Mouse (Mus musculus) myocyte (in vitro differentiated cells): ENCODE results near the gene Srms. TPM values are rescaled to one million over a fixed set of nuclear protein-coding genes. Genes with fewer than 3 reads are reported as not detected.

Experiments
- H3K27me3 ChIP-seq: one replicate; pipeline ENCODE4 v1.6.1; 2011; ENCODE audit not compliant: control insufficient read depth, insufficient read depth, insufficient read length
- H3K36me3 ChIP-seq: one replicate; pipeline ENCODE4 v1.6.1; 2011; ENCODE audit not compliant: control insufficient read depth, insufficient read depth
- H3K4me2 ChIP-seq: one replicate; pipeline ENCODE4 v1.6.1; 2011; ENCODE audit warnings: low read depth, control low read depth
- H3K4me3 ChIP-seq: one replicate; pipeline ENCODE4 v1.5.1; 2011; ENCODE audit warnings: mild to moderate bottlenecking, control low read depth, moderate library complexity
- H3K79me2 ChIP-seq: one replicate; pipeline ENCODE4 v1.6.1; 2011; ENCODE audit not compliant: control insufficient read depth, insufficient read depth
- H3ac ChIP-seq: one replicate; pipeline ENCODE4 v1.6.1; 2011; ENCODE audit not compliant: control insufficient read depth, insufficient read length
- CEBPB ChIP-seq: IDR thresholded peaks from 2 replicates; pipeline ENCODE4 v1.6.1; 2011; ENCODE audit warnings: mild to moderate bottlenecking, moderate library complexity; ENCODE audit not compliant: poor library complexity, insufficient read depth, severe bottlenecking
- E2F4 ChIP-seq: IDR thresholded peaks from one replicate; pipeline ENCODE4 v1.6.1; 2011; ENCODE audit warnings: mild to moderate bottlenecking, control low read depth, moderate library complexity; ENCODE audit not compliant: insufficient read depth
- MAX ChIP-seq: IDR thresholded peaks from one replicate; pipeline ENCODE4 v1.6.1; 2011; ENCODE audit warnings: low read depth, mild to moderate bottlenecking, control low read depth
- MYOD1 ChIP-seq, 3 experiments: IDR thresholded peaks; one replicate each; pipeline ENCODE4 v1.6.1; 2011; ENCODE audit warnings: control low read depth in 2 of 3, low read depth in 2 of 3, mild to moderate bottlenecking in 2 of 3, moderate library complexity in 1 of 3; ENCODE audit not compliant: insufficient read length in 2 of 3, control insufficient read depth in 1 of 3
- MYOG ChIP-seq, 3 experiments: IDR thresholded peaks; one replicate each; pipeline ENCODE4 v1.6.1; 2011; ENCODE audit warnings: control low read depth in 2 of 3, low read depth in 2 of 3, mild to moderate bottlenecking in 2 of 3; ENCODE audit not compliant: insufficient read length in 2 of 3, control insufficient read depth in 1 of 3, insufficient read depth in 1 of 3
- POLR2A ChIP-seq: IDR thresholded peaks from one replicate; pipeline ENCODE4 v1.6.1; 2011; ENCODE audit warnings: low read depth, mild to moderate bottlenecking, control low read depth, moderate library complexity; ENCODE audit not compliant: insufficient read length
- POLR2AphosphoS2 ChIP-seq: IDR thresholded peaks from one replicate; pipeline ENCODE4 v1.6.1; 2011; ENCODE audit warnings: low read depth, control low read depth; ENCODE audit not compliant: insufficient read length
- REST ChIP-seq: IDR thresholded peaks from one replicate; pipeline ENCODE4 v1.6.1; 2011; ENCODE audit warnings: mild to moderate bottlenecking, control low read depth, moderate library complexity; ENCODE audit not compliant: insufficient read depth, insufficient read length
- SRF ChIP-seq: IDR thresholded peaks from one replicate; pipeline ENCODE4 v1.6.1; 2011; ENCODE audit warnings: low read depth; ENCODE audit not compliant: control insufficient read depth, insufficient read length
- TCF12 ChIP-seq: IDR thresholded peaks from one replicate; pipeline ENCODE4 v1.6.1; 2011; ENCODE audit warnings: mild to moderate bottlenecking, control low read depth; ENCODE audit not compliant: poor library complexity, insufficient read depth, severe bottlenecking
- TCF3 ChIP-seq: IDR thresholded peaks from one replicate; pipeline ENCODE4 v1.6.1; 2011; ENCODE audit warnings: low read depth, control low read depth; ENCODE audit not compliant: insufficient read length
- USF1 ChIP-seq: IDR thresholded peaks from one replicate; pipeline ENCODE4 v1.6.1; 2011; ENCODE audit warnings: low read depth, mild to moderate bottlenecking, control low read depth, moderate library complexity
- polyA plus RNA-seq: library from polyadenylated mRNA; unstranded; fragments of >200 nt; fragmentation: generic; extraction: Trizol; gene quantifications from one replicate; pipeline ENCODE4 v1.2.1, GENCODE M21; 2012; ENCODE audit warnings: missing spikeins

Gene Srms
- polyA plus RNA-seq, 1 experiment = not detected

GRCm38 (mm10) chr2:181160821-181161220, 52.2 kb downstream of the Srms start:
- H3K36me3 ChIP-seq = no peaks in the 10 kb centered on the region
- H3K27me3 ChIP-seq = peaks cover 31% of the 10 kb centered on the region
- TF ChIP-seq TCF3 (no peak), TCF12 (no peak), CEBPB (no peak), POLR2AphosphoS2 (no peak), USF1 (no peak), E2F4 (no peak), MYOD1 (IDR thresholded peaks at IDR 0.05; ENCODE audit: control insufficient read depth in 1 of 3, insufficient read length in 2 of 3, low read depth in 2 of 3) (no peak), MYOG (IDR thresholded peaks at IDR 0.05; ENCODE audit: control insufficient read depth in 1 of 3, insufficient read depth in 1 of 3, insufficient read length in 2 of 3, low read depth in 2 of 3) (no peak), MAX (no peak), POLR2A (no peak), REST (no peak), SRF (no peak)

GRCm38 (mm10) chr2:181159771-181160170, 53.2 kb downstream of the Srms start:
- H3K4me3 ChIP-seq = no peak overlapping the region
- H3ac ChIP-seq = no peak overlapping the region
- no peak overlapping the region for H3K4me2 ChIP-seq
- TF ChIP-seq SRF (no peak), POLR2AphosphoS2 (no peak), MYOG (IDR thresholded peaks at IDR 0.05; ENCODE audit: control insufficient read depth in 1 of 3, insufficient read depth in 1 of 3, insufficient read length in 2 of 3, low read depth in 2 of 3) (no peak), TCF12 (no peak), POLR2A (no peak), CEBPB (no peak)
- H3K36me3 ChIP-seq = no peaks in the 10 kb centered on the region
- H3K79me2 ChIP-seq = no peaks in the 10 kb centered on the region
- H3K27me3 ChIP-seq = peaks cover 34% of the 10 kb centered on the region

More at GRCm38 (mm10) chr2:181160821-181161220, 52.2 kb downstream of the Srms start:
- Histone ChIP-seq H3ac (no peak overlapping the region), H3K4me3 (no peak overlapping the region), H3K79me2 (no peaks in the 10 kb centered on the region), H3K4me2 (no peak overlapping the region)

GRCm38 (mm10) chr2:181159091-181159514, 53.9 kb downstream of the Srms start:
- no peak overlapping the region for H3ac ChIP-seq
- no peak overlapping the region for H3K4me2 ChIP-seq
- peaks cover 35% of the 10 kb centered on the region for H3K27me3 ChIP-seq
- no peak for TF ChIP-seq MYOG (IDR thresholded peaks at IDR 0.05; ENCODE audit: control insufficient read depth in 1 of 3, insufficient read depth in 1 of 3, insufficient read length in 2 of 3, low read depth in 2 of 3)
- no peak for TF ChIP-seq POLR2AphosphoS2
- TF ChIP-seq TCF12 = no peak
- no peak for TF ChIP-seq SRF
- TF ChIP-seq POLR2A = no peak
- no peak for TF ChIP-seq MYOD1 (IDR thresholded peaks at IDR 0.05; ENCODE audit: control insufficient read depth in 1 of 3, insufficient read length in 2 of 3, low read depth in 2 of 3)
- TF ChIP-seq CEBPB = no peak
- no peak for TF ChIP-seq REST
- no peak for TF ChIP-seq TCF3
- no peak for TF ChIP-seq MAX
- no peak for TF ChIP-seq E2F4
- no peak for TF ChIP-seq USF1
- H3K79me2 ChIP-seq = no peaks in the 10 kb centered on the region
- no peak overlapping the region for H3K4me3 ChIP-seq
- H3K36me3 ChIP-seq = no peaks in the 10 kb centered on the region

- no peak for TF ChIP-seq POLR2A
- TF ChIP-seq USF1 = no peak
- no peak for TF ChIP-seq TCF3
- TF ChIP-seq MYOD1 (IDR thresholded peaks at IDR 0.05; ENCODE audit: control insufficient read depth in 1 of 3, insufficient read length in 2 of 3, low read depth in 2 of 3) = no peak
- TF ChIP-seq MAX = no peak
- no peak for TF ChIP-seq REST
- TF ChIP-seq E2F4 = no peak
- TF ChIP-seq MYOG (IDR thresholded peaks at IDR 0.05; ENCODE audit: control insufficient read depth in 1 of 3, insufficient read depth in 1 of 3, insufficient read length in 2 of 3, low read depth in 2 of 3) = no peak
- no peak for TF ChIP-seq CEBPB
- no peak for TF ChIP-seq SRF
- no peak for TF ChIP-seq POLR2AphosphoS2
- no peak for TF ChIP-seq TCF12
- Histone ChIP-seq H3K27me3 (peaks cover 37% of the 10 kb centered on the region), H3K36me3 (no peaks in the 10 kb centered on the region), H3K79me2 (no peaks in the 10 kb centered on the region), H3K4me3 (no peak overlapping the region), H3ac (no peak overlapping the region), H3K4me2 (no peak overlapping the region)
Measured at GRCm38 (mm10) chr2:181158471-181158870, 54.5 kb downstream of the Srms start.

- no peak for TF ChIP-seq SRF
- no peak overlapping the region for H3K4me3 ChIP-seq
- peaks cover 43% of the 10 kb centered on the region for H3K27me3 ChIP-seq
- no peak overlapping the region for H3K4me2 ChIP-seq
- no peaks in the 10 kb centered on the region for H3K79me2 ChIP-seq
- H3ac ChIP-seq = no peak overlapping the region
- no peaks in the 10 kb centered on the region for H3K36me3 ChIP-seq
Measured at GRCm38 (mm10) chr2:181157716-181158302, 55.2 kb downstream of the Srms start.
